Mouse (Mus musculus) stomach, embryonic 16.5 days (tissue): ENCODE measurements at regions not wholly inside any gene's neighbourhood (a gene's known extent, or its start where the extent isn't known, plus 50 kb on each side); places are given as distances from the start of the nearest gene placed in this dataset.

Experiments used
- ATAC-seq: fragments of 200-750 bp; cut with Nextera tagmentation; 2 replicates; pipeline ENCODE4 v1.8.0; 2017; ENCODE audit warnings: moderate number of reproducible peaks, moderate TSS enrichment; ENCODE audit not compliant: insufficient read depth, low FRiP score
- H3K27ac ChIP-seq: fragments of 300-500 bp; sonication (generic); 2 replicates; pipeline ENCODE4 v1.5.1; 2014; ENCODE audit warnings: low read length
- H3K27me3 ChIP-seq: fragments of 300-500 bp; sonication (generic); 2 replicates; pipeline ENCODE4 v1.6.1; 2014; ENCODE audit warnings: low read length, control low read depth, mixed read lengths; ENCODE audit not compliant: control insufficient read depth, insufficient read depth
- H3K36me3 ChIP-seq: fragments of 300-500 bp; sonication (generic); 2 replicates; pipeline ENCODE4 v1.6.1; 2014; ENCODE audit warnings: low read length; ENCODE audit not compliant: control insufficient read depth, insufficient read depth
- H3K4me1 ChIP-seq: fragments of 300-500 bp; sonication (generic); 2 replicates; pipeline ENCODE4 v1.6.1; 2014; ENCODE audit warnings: low read length, control low read depth, mixed read lengths; ENCODE audit not compliant: control insufficient read depth, insufficient read depth
- H3K4me2 ChIP-seq: fragments of 300-500 bp; sonication (generic); 2 replicates; pipeline ENCODE4 v1.6.1; 2014; ENCODE audit warnings: low read depth, low read length, mixed read lengths
- H3K4me3 ChIP-seq: fragments of 300-500 bp; sonication (generic); replicated peaks from 2 replicates; pipeline ENCODE4 v1.5.1; 2014; ENCODE audit warnings: mild to moderate bottlenecking, low read length
- H3K9ac ChIP-seq: fragments of 300-500 bp; sonication (generic); 2 replicates; pipeline ENCODE4 v1.6.1; 2014; ENCODE audit warnings: low read length
- H3K9me3 ChIP-seq: fragments of 300-500 bp; sonication (generic); replicated peaks from 2 replicates; pipeline ENCODE4 v1.6.1; 2016; ENCODE audit warnings: low read length, control low read depth; ENCODE audit not compliant: control insufficient read depth
- WGBS: fragments of 180-500 bp; shearing (Covaris S2); extraction: QIAGEN DNeasy Blood & Tissue Kit; methylation state at CpG from one replicate; pipeline ENCODE4 v1.1.7; 2014; 5-methylcytosine and 5-hydroxymethylcytosine counted together

DNA sequence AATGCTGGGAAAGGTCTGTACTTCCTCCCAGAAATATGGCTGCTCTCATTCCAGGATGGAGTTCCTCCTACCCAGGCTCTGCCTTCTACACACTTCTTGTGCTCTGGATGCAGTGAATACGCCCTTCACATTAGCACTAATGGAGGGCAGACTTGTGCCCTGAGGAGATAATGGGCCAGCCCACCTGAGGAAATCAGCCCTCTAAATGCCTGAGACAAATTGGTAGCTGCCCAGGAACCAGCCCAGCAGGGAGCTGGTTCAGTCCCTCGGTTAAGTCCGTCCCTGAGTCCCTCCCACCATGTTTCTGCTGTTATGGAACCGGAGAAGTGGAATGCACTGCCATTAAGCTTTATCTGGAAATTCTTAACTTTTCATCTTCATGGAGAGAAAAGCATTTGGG lies 303.0 kb upstream of the Map3k7 start:
- no peak for ATAC-seq
- no peak overlapping the region for H3K9ac ChIP-seq
- no peak overlapping the region for H3K27ac ChIP-seq
- WGBS = 36% methylated on average over 4 of the region's 4 CpGs
- H3K4me2 ChIP-seq = no peak overlapping the region
- H3K4me3 ChIP-seq = no peak overlapping the region
- no peaks in the 10 kb centered on the region for H3K4me1 ChIP-seq
- H3K27me3 ChIP-seq = no peaks in the 10 kb centered on the region
- H3K36me3 ChIP-seq = no peaks in the 10 kb centered on the region
- no peaks in the 10 kb centered on the region for H3K9me3 ChIP-seq

DNA sequence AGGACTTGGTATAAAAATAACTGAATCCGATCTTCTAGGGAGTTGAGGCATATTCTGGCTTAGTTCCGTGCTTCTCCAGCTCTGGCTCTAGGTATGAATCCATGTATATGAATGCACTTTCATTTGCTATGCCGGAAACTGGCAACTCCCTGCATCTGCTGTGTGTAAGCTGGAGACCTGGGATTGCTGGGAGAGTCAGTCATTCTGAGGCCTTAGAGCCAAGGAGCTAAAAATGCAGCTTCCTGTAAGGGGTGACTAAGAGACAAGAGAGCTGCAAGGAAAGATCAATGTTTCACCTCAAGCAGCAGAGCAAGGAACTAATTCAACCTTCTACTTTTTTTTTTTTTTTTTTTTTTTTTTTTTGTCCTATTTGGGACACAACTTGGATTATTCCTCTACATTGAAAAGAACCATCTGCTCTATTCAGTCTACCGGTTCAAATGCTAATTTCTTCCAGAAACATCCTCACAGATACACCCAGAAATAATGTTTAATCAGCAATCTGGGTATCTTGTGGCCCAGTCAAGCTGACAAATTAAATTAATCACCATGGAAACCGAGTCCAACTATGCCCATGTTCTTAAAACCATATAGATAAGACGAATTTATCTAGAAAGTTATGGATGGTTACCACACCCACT lies 292.2 kb upstream of the Map3k7 start:
- Histone ChIP-seq H3K4me3 (no peak overlapping the region), H3K9me3 (no peaks in the 10 kb centered on the region), H3K4me2 (no peak overlapping the region), H3K36me3 (no peaks in the 10 kb centered on the region), H3K27me3 (no peaks in the 10 kb centered on the region), H3K9ac (no peak overlapping the region), H3K4me1 (no peaks in the 10 kb centered on the region), H3K27ac (no peak overlapping the region)
- ATAC-seq = no peak
- WGBS = 56% methylated on average over 6 of the region's 6 CpGs

DNA sequence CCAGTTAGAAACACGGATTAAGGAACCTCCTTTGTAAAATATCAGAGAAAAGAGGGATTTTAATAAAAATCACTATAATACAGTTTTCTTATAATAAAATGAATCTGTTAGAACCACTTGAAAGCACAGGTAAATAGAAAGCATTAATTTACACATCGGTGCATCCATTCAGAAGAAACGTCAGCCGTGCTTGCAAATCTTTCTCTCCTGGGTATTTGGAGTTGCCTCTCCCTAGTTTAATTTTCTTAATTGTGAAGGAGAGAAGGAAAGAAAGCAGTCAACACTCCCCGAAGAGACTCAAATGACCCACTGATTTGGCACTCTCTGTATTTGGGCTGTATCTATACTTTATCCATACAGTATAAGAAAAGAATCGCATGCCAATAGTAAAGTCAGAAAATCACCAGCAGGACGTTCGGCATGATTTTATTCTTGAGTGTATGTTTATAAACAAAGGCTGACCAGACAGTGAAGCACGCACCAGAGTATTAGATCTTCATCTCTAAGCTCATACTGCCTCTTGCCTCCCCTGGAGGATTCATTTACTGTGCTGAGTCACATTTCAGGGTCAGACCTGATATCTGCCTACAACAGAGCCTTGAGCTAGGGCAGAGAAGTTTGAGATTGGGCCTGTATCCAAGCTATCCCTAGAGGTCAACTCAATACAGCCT lies 291.6 kb upstream of the Map3k7 start:
- Histone ChIP-seq H3K4me1 (no peaks in the 10 kb centered on the region), H3K36me3 (no peaks in the 10 kb centered on the region), H3K4me2 (no peak overlapping the region), H3K9me3 (no peaks in the 10 kb centered on the region), H3K9ac (no peak overlapping the region), H3K27me3 (no peaks in the 10 kb centered on the region), H3K4me3 (no peak overlapping the region), H3K27ac (no peak overlapping the region)
- 74% methylated on average over 9 of the region's 9 CpGs for WGBS
- ATAC-seq = no peak

DNA sequence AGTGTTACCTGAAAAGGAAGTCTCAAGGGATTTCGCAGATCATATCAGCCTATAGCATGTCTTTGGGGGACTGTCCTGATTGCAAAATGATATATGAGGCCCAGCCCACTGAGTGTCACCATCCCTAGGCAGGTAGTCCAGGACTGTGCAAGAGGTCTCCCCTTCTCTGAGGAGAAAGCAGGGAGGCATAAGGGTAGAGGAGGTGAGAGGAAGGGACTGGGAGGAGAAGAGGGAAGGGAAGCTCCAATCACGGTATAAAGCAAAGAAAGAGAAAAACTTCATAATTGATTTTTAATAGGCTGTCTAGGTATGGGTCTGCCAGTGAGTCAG lies 291.1 kb upstream of the Map3k7 start:
- 93% methylated on average over 2 of the region's 2 CpGs for WGBS
- no peaks in the 10 kb centered on the region for H3K27me3 ChIP-seq
- no peaks in the 10 kb centered on the region for H3K36me3 ChIP-seq
- no peak overlapping the region for H3K4me2 ChIP-seq
- no peak overlapping the region for H3K9ac ChIP-seq
- no peaks in the 10 kb centered on the region for H3K9me3 ChIP-seq
- no peaks in the 10 kb centered on the region for H3K4me1 ChIP-seq
- H3K4me3 ChIP-seq = no peak overlapping the region
- H3K27ac ChIP-seq = no peak overlapping the region
- no peak for ATAC-seq

DNA sequence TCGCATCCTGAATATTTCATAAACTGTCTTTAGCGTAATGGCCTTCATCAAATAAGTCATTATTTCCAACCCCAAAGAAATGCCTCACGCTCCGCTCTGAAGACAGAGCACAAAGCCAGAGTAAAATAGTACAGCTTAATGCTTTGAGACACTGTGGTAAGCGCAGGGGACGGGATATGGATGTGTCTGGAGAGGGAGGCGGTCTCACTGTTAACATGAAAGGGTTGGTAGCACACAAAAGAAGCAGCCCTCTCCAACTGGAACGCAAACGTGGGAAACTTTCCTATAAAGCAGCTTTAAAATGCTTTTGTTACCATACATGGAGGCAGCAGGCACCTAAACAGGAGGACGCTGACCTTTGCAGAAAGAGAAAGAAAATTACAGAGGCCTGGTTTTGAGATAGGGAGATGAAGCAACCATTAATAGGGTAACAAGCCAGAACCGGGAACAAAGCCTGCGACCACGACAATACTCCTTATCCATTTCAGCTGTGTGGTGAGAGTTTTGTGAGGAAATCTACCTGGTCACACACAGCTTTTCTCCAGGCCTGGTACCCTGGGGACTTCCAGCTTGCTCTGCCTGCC lies 284.8 kb upstream of the Map3k7 start:
- WGBS = 75% methylated on average over 13 of the region's 13 CpGs

DNA sequence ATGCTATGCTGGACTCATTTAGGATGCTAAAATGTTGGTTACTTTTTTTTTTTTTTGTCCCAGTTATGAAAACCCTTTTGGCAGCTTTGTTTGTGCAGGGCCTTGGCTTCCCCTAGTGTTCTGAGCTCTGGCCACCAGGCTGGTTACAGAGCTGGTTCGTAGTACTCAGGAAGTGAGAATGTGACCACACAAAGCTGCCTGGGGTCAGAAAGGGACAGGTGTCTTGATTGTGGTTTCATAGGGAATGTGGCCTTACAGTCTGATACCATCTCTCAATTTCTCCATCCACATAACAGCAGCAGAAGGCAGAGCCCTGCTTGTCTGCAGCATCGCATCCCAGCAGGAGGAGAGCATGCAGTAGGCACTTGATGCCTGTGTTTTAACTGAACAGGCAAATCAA lies 282.9 kb upstream of the Map3k7 start:
- no peak overlapping the region for H3K4me2 ChIP-seq
- no peaks in the 10 kb centered on the region for H3K27me3 ChIP-seq
- H3K9me3 ChIP-seq = no peaks in the 10 kb centered on the region
- no peak overlapping the region for H3K4me3 ChIP-seq
- WGBS = 81% methylated on average over 2 of the region's 2 CpGs
- no peaks in the 10 kb centered on the region for H3K4me1 ChIP-seq
- no peak for ATAC-seq
- H3K9ac ChIP-seq = no peak overlapping the region
- H3K27ac ChIP-seq = no peak overlapping the region
- no peaks in the 10 kb centered on the region for H3K36me3 ChIP-seq

More for the DNA sequence above, 284.8 kb upstream of the Map3k7 start:
- Histone ChIP-seq H3K4me3 (no peak overlapping the region), H3K27me3 (no peaks in the 10 kb centered on the region), H3K4me2 (no peak overlapping the region), H3K36me3 (no peaks in the 10 kb centered on the region), H3K9me3 (no peaks in the 10 kb centered on the region), H3K4me1 (no peaks in the 10 kb centered on the region), H3K9ac (no peak overlapping the region), H3K27ac (no peak overlapping the region)
- no peak for ATAC-seq

DNA sequence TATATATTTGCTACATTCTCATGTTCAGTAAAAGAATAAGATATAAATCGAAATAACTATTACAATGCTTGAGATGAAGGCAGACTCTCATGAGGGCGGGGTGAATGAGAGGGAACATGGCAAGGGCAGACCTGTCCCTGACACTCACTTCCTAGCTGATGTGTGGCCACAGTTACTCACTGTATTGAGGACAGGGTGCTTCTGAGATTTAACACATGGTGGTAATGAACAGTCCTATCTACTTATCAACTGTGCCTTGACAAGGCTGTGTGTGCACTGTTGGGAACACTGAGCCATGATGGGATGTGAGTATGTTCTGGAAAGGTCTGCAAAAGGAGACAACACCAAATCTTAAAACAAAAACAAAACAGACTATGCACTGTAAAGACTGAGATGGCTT lies 274.8 kb upstream of the Map3k7 start:
- no peaks in the 10 kb centered on the region for H3K36me3 ChIP-seq
- H3K4me2 ChIP-seq = no peak overlapping the region
- no peaks in the 10 kb centered on the region for H3K27me3 ChIP-seq
- WGBS = 93% methylated on average over 2 of the region's 2 CpGs
- no peak for ATAC-seq
- no peak overlapping the region for H3K9ac ChIP-seq
- H3K4me3 ChIP-seq = no peak overlapping the region
- H3K9me3 ChIP-seq = no peaks in the 10 kb centered on the region
- no peaks in the 10 kb centered on the region for H3K4me1 ChIP-seq
- no peak overlapping the region for H3K27ac ChIP-seq

DNA sequence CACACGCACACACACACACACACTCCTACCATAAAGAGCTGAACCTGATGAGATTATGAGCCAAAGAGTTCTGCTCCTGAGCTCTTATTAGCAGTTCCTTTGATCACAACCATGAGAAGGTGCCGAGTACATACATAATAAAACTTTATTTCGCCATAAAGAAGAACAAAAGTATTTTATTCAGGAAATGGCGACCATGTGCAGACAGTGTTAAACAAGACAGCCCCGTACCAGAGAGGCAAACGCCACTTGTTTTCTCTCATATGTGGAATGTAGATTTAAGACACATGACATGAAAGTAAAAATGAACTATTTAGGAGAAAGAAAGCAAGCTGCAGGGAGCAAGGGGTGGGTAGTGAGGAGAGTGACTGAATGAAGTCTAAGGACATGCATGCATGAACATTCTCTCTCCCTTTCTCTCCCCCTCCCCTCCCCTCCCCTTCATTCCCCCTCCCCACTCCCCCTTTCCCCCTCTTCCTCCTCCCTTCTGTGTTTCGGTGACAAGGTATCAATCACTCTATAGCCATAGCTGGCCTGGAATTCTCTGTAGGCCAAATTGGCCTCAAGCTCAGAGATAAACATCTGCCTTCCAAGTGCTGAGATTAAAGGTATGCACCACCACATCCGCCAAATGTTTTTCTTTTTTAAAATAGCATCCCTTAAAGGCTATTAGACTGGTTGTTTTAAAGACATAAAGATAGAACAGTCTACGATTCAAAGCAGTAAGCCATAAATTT lies 266.0 kb upstream of the Map3k7 start:
- H3K4me2 ChIP-seq = no peak overlapping the region
- H3K27me3 ChIP-seq = no peaks in the 10 kb centered on the region
- no peak overlapping the region for H3K9ac ChIP-seq
- no peaks in the 10 kb centered on the region for H3K9me3 ChIP-seq
- no peaks in the 10 kb centered on the region for H3K36me3 ChIP-seq
- H3K4me3 ChIP-seq = no peak overlapping the region
- no peaks in the 10 kb centered on the region for H3K4me1 ChIP-seq
- no peak overlapping the region for H3K27ac ChIP-seq
- WGBS = 50% methylated on average over 9 of the region's 9 CpGs
- no peak for ATAC-seq

DNA sequence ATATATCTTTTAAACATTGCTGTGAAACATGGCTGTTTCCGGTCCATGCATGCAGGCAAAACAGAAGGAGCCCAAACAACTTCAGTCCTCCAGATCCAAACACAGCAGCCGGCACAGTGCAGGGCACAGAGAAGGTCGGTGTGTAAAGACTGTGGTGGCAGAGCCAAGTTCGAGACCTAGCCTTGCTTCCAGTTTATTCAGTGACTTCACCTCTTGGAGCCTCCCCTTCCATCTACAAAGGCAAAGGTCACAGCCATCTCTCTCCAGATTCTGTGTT lies 265.5 kb upstream of the Map3k7 start:
- H3K9me3 ChIP-seq = no peaks in the 10 kb centered on the region
- no peaks in the 10 kb centered on the region for H3K4me1 ChIP-seq
- no peak for ATAC-seq
- H3K9ac ChIP-seq = no peak overlapping the region
- H3K4me2 ChIP-seq = no peak overlapping the region
- WGBS = 45% methylated on average over 4 of the region's 4 CpGs
- H3K27me3 ChIP-seq = no peaks in the 10 kb centered on the region
- H3K36me3 ChIP-seq = no peaks in the 10 kb centered on the region
- no peak overlapping the region for H3K4me3 ChIP-seq
- H3K27ac ChIP-seq = no peak overlapping the region
